Mouse (Mus musculus) intestine, embryonic 15.5 days (tissue): Measurements from ENCODE around the gene Prrt2. TPM values are rescaled to one million over a fixed set of nuclear protein-coding genes. Genes with fewer than 3 reads are reported as not detected.
A peak's percentile ranks its signal among the peaks of the same experiment; 100 is the strongest.

Experiments
- ATAC-seq: fragments of 200-750 bp; cut with Nextera tagmentation; 2 replicates; pipeline ENCODE4 v1.8.0; 2017; ENCODE audit warnings: moderate TSS enrichment, moderate library complexity
- H3K27ac ChIP-seq: fragments of 300-500 bp; sonication (generic); 2 replicates; pipeline ENCODE4 v1.5.1; 2015; ENCODE audit warnings: mild to moderate bottlenecking, inconsistent platforms
- H3K27me3 ChIP-seq: fragments of 300-500 bp; sonication (generic); replicated peaks from 2 replicates; pipeline ENCODE4 v1.6.1; 2015; ENCODE audit warnings: inconsistent platforms
- H3K36me3 ChIP-seq: fragments of 300-500 bp; sonication (generic); 2 replicates; pipeline ENCODE4 v1.6.1; 2015; ENCODE audit warnings: inconsistent platforms
- H3K4me1 ChIP-seq: fragments of 300-500 bp; sonication (generic); replicated peaks from 2 replicates; pipeline ENCODE4 v1.6.1; 2015; ENCODE audit warnings: inconsistent platforms
- H3K4me2 ChIP-seq: fragments of 300-500 bp; sonication (generic); replicated peaks from 2 replicates; pipeline ENCODE4 v1.6.1; 2015; ENCODE audit warnings: mild to moderate bottlenecking, inconsistent platforms
- H3K4me3 ChIP-seq: fragments of 300-500 bp; sonication (generic); replicated peaks from 2 replicates; pipeline ENCODE4 v1.5.1; 2015; ENCODE audit warnings: inconsistent platforms
- H3K9ac ChIP-seq: fragments of 300-500 bp; sonication (generic); 2 replicates; pipeline ENCODE4 v1.6.1; 2015; ENCODE audit warnings: inconsistent platforms
- H3K9me3 ChIP-seq: fragments of 300-500 bp; sonication (generic); 2 replicates; pipeline ENCODE4 v1.6.1; 2016; ENCODE audit warnings: inconsistent platforms
- WGBS: fragments of 180-500 bp; shearing (Covaris S2); methylation state at CpG from one replicate; pipeline ENCODE4 v1.1.7; 2015; 5-methylcytosine and 5-hydroxymethylcytosine counted together
- polyA plus RNA-seq: library from polyadenylated mRNA; unstranded; fragments of >200 nt; fragmentation: Nextera tagmentation; extraction: Ambion mirVana; gene quantifications from 2 replicates; pipeline ENCODE4 v1.2.1, GENCODE M21; 2015

The Prrt2 gene
- polyA plus RNA-seq, 1 experiment from 2014 or later, result 5.0 TPM

DNA sequence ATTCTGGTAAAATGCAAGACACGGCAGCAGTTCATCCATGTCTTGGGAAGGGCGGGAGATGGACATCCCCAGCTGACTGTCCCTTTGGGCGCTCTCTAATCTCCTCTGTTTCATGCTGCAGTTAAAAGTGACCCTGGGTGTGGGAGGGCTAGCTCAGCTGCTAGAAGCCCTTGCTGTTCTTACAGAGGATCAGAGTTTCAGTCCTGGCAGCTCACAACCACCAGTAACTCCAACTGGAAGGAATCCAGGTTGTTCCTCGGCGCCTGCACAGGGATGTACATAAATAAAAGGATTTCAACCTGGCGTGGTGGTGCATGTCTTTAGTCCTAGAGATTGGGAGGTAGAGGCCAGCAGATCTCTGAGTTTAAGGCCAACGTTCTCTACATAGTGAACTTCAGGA lies 37.9 kb downstream of the Prrt2 start:
- 77% methylated on average over 7 of the region's 7 CpGs for WGBS
- no peak overlapping the region for H3K27ac ChIP-seq

DNA sequence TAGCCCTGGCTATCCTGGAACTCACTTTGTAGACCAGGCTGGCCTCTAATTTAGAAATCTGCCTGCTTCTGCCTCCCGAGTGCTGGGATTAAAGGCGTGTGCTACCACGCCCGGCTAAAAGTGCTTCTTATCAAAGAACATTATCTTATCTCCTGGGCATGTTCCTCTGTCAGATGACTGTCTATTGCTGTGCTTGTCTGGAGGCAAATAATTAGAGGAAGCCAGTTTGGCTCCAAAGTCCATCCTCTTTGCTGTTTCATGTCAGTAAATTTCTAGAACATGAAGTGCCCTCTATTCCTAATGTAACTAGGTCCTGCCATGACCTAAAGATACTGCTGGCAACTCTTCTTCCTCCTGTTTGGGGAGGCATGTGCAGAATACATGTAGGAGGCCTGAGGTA lies 39.0 kb downstream of the Prrt2 start:
- ATAC-seq, result no peak
- WGBS, result 68% methylated on average over 4 of the region's 4 CpGs
- peaks cover 3% of the 10 kb centered on the region; the same call in 1 of the 2 replicates for H3K4me1 ChIP-seq
- H3K27me3 ChIP-seq, result no peaks in the 10 kb centered on the region
- no peak overlapping the region for H3K27ac ChIP-seq
- peaks cover 26% of the 10 kb centered on the region for H3K36me3 ChIP-seq
- H3K4me3 ChIP-seq, result no peak overlapping the region
- H3K9me3 ChIP-seq, result no peaks in the 10 kb centered on the region
- H3K9ac ChIP-seq, result no peak overlapping the region
- H3K4me2 ChIP-seq, result 0 out of 2 replicates have a peak overlapping the region, but pooled peaks have one; percentile 10

More for the DNA sequence above, 37.9 kb downstream of the Prrt2 start:
- no peak for ATAC-seq
- Histone ChIP-seq H3K4me3 (no peak overlapping the region), H3K4me1 (peaks cover 3% of the 10 kb centered on the region; the same call in 1 of the 2 replicates), H3K36me3 (peaks cover 23% of the 10 kb centered on the region), H3K9me3 (no peaks in the 10 kb centered on the region), H3K27me3 (no peaks in the 10 kb centered on the region), H3K9ac (no peak overlapping the region), H3K4me2 (no peak overlapping the region)

DNA sequence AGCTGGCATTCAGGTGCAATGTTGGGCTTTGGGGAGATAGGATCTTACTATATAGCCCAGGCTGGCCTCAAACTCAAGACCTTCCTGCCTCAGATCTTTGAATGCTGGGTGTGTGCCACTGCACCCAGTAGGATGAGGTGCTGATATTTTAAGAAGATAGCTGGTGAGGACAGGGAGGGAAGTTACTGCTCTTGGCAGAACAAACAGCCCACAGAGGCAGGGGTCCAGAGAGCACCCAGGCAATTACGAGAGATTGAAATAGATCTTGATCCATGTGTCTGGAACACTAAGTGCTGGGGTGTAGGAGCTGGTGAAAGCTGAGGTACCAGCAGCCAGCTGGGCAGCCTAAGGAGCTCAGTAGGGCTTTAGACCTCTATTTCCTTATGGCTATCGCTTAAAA lies 39.4 kb downstream of the Prrt2 start:
- no peak overlapping the region for H3K27ac ChIP-seq
- H3K27me3 ChIP-seq, result no peaks in the 10 kb centered on the region
- H3K4me2 ChIP-seq, result no peak overlapping the region
- no peak for ATAC-seq
- 93% methylated on average over 2 of the region's 2 CpGs for WGBS
- peaks cover 26% of the 10 kb centered on the region for H3K36me3 ChIP-seq
- no peak overlapping the region for H3K9ac ChIP-seq
- peaks cover 3% of the 10 kb centered on the region; the same call in 1 of the 2 replicates for H3K4me1 ChIP-seq
- no peak overlapping the region for H3K4me3 ChIP-seq
- no peaks in the 10 kb centered on the region for H3K9me3 ChIP-seq

DNA sequence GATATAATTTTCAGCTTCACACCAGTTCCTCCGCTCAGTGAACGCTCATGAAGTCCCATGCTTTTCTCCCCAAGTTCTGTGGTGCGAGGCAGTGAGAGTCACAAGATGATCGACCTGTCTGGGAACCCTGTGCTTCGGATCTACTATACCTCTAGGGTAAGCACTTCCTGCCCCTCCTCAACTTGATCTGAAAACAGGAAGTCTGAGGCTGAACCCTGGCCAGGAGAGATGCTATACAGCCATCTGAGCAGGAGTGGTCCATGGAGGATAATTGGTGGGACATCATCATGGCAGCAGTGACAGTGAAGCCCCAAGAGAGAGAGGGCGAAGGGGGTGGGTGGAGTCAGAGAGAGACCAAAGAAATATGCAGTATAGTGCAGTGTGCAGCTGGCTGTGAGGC lies 42.2 kb downstream of the Prrt2 start:
- WGBS, result 92% methylated on average over 6 of the region's 6 CpGs
- Histone ChIP-seq H3K4me2 (no peak overlapping the region), H3K4me3 (no peak overlapping the region), H3K9me3 (no peaks in the 10 kb centered on the region), H3K4me1 (peaks cover 8% of the 10 kb centered on the region), H3K27me3 (no peaks in the 10 kb centered on the region), H3K36me3 (peaks cover 26% of the 10 kb centered on the region), H3K9ac (no peak overlapping the region), H3K27ac (no peak overlapping the region)
- no peak for ATAC-seq

DNA sequence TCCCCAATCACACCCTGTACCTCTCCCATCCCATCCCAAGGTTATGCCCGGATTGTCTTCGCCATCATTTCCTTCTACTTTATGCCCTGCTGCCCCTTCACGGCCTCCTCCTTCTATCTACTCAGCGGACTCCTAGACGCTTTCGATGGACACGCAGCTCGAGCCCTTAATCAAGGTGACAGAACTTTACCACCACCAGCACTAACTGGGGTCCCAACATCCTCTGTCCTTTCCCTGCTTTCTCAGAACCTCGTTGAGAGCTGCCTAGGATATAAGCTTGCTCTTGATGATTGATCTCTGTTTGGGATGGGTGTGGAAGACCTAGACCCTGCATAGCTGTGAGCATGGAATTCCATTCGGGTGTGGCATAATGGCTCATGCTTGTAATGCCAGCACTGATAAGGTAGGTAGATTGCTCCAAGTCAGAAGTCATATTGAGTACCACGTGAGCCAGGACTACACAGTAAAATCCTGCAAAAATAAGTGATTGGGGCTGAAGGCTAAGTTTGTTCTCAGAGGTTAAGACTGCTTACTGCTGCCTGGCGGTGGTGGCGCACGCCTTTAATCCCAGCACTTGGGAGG lies 44.0 kb downstream of the Prrt2 start:
- ATAC-seq, result peak; percentile 67
- 20% methylated on average over 14 of the region's 14 CpGs for WGBS
- Histone ChIP-seq H3K36me3 (peaks cover 26% of the 10 kb centered on the region), H3K9me3 (no peaks in the 10 kb centered on the region), H3K27me3 (no peaks in the 10 kb centered on the region), H3K4me3 (peak overlapping the region; percentile 73), H3K27ac (peak overlapping the region; percentile 96), H3K9ac (peak overlapping the region; percentile 89), H3K4me2 (peak overlapping the region; percentile 72), H3K4me1 (peaks cover 6% of the 10 kb centered on the region)

DNA sequence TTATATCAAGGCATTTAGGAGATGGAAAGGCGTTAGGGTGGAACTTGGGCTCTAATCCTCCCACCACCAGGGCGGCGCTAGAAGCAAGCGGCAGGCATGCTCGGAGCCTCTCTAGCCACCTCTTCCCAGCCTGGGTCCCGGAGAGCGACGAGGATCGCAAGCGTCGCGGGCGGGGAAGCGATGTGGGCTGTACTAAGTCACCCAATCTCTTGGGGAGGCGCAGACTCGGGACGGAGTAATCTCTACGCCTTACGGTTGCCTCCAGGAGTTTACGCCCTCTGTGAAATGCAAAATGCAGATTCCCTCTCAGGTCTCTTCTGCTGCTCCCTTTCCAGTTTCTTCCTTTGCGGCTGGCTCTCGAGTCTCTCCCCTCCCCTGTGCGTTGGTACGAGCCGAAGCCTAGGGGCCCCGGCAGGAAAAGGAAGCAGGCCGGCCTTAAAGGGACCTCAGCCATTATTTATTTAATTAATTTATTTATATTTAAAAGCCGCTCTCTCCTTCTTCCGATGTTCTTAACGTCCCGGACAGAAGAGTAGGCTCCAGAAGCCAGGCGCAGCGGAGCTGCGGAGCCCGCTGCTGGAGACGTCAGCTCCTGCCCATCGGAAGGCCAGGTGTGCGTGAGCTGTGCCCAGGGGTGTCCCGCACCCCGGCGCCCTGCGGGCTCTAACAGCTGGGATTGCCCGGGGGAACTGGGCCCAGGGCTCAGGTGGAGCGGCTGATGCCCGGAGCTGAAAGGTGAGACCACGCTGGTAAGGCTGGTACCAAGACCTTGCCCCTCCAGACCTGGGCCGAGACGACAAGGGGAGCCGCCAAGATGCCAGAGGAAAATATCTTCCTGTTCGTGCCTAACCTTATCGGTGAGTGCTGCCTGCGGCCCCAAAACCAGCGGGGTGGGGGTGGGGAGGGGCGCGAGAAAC lies 44.8 kb downstream of the Prrt2 start, which contains the start of gene Cdiptos:
Gene Cdiptos (minus strand): TSS at position 149 of the 917 bp plus-strand sequence.
- under 1% methylated on average over 55 of the region's 55 CpGs for WGBS
- Histone ChIP-seq H3K9me3 (no peaks in the 10 kb centered on the region), H3K27me3 (no peaks in the 10 kb centered on the region), H3K36me3 (peaks cover 21% of the 10 kb centered on the region), H3K27ac (peak within 1 kb of the TSS; percentile 96), H3K4me3 (peak within 1 kb of the TSS; percentile 73), H3K4me2 (peak within 1 kb of the TSS; percentile 72), H3K9ac (peak within 1 kb of the TSS; percentile 89), H3K4me1 (peaks cover 6% of the 10 kb centered on the region)
- peak; percentile 94 for ATAC-seq

DNA sequence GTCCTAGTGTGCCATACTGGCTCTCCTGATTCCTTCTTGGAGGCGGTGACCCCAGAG lies 45.3 kb downstream of the Prrt2 start, which contains the start of gene Cdipt:
Gene Cdipt (plus strand): TSS at position 22 of the 57 bp plus-strand sequence.
- Histone ChIP-seq H3K9ac (peak within 1 kb of the TSS; percentile 89), H3K27me3 (no peaks in the 10 kb centered on the region), H3K9me3 (no peaks in the 10 kb centered on the region), H3K4me3 (peak within 1 kb of the TSS; percentile 73), H3K27ac (peak within 1 kb of the TSS; percentile 96), H3K4me2 (peak within 1 kb of the TSS; percentile 72), H3K4me1 (peaks cover 6% of the 10 kb centered on the region), H3K36me3 (peaks cover 18% of the 10 kb centered on the region)
- WGBS, result 5% methylated on average over 1 of the region's 1 CpGs
- no peak for ATAC-seq

DNA sequence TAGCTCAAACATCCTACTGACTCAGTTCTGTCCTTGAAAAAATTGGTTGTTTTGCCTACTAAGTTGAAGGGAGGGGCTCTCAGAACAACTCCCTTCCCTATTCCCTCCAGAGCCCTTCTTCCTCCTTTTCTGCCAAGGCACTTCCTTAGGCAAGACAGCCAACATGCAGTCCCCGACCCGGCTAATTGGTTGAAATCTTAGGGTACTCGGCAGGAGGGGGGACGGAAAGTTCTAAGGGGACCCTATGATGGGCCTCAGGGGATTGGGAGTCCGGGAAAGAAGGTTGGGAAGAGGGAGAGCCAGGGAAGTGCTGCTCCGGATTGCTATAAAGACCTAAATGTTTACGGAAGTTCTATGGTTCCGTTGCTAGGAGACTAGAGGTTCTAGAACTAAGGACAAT lies 45.5 kb downstream of the Prrt2 start:
- peak overlapping the region; percentile 73 for H3K4me3 ChIP-seq
- H3K9me3 ChIP-seq, result no peaks in the 10 kb centered on the region
- peaks cover 18% of the 10 kb centered on the region for H3K36me3 ChIP-seq
- H3K4me1 ChIP-seq, result peaks cover 6% of the 10 kb centered on the region
- 14% methylated on average over 8 of the region's 8 CpGs for WGBS
- H3K4me2 ChIP-seq, result peak overlapping the region; percentile 72
- H3K9ac ChIP-seq, result 0 out of 2 replicates have a peak overlapping the region, but pooled peaks have one; percentile 89
- peak; percentile 21; the same call in 1 of the 2 replicates for ATAC-seq
- H3K27me3 ChIP-seq, result no peaks in the 10 kb centered on the region
- peak overlapping the region; percentile 96; the same call in 1 of the 2 replicates for H3K27ac ChIP-seq

Other genes starting within 250 kb of the Prrt2 start
- gene Ypel3, start 244.3 kb downstream of the Prrt2 start, polyA plus RNA-seq, result 66.9 and 71.2 TPM in 2 replicates
- 0.34 and 0.43 TPM in 2 replicates for gene Tbx6, start 239.7 kb downstream of the Prrt2 start, polyA plus RNA-seq
- 248 and 256 TPM in 2 replicates for gene Ppp4c, start 228.7 kb downstream of the Prrt2 start, polyA plus RNA-seq
- 1.2 and 1.5 TPM in 2 replicates for gene Fam57b, start 223.5 kb downstream of the Prrt2 start, polyA plus RNA-seq
- not detected in 2 replicates for gene 4930451I11Rik, start 189.6 kb downstream of the Prrt2 start, polyA plus RNA-seq
- gene Doc2a, start 173.8 kb downstream of the Prrt2 start, polyA plus RNA-seq, result 0.75 and 1.0 TPM in 2 replicates
- gene Hirip3, start 159.2 kb downstream of the Prrt2 start, polyA plus RNA-seq, result 23.2 and 25.1 TPM in 2 replicates
- gene Ino80e, start 158.8 kb downstream of the Prrt2 start, polyA plus RNA-seq, result 59.1 and 65.9 TPM in 2 replicates
- 30.8 and 31.9 TPM in 2 replicates for gene Taok2, start 136.5 kb downstream of the Prrt2 start, polyA plus RNA-seq
- gene Tmem219, start 98.3 kb downstream of the Prrt2 start, polyA plus RNA-seq, result 27.8 and 33.3 TPM in 2 replicates
- gene Kctd13, start 92.3 kb downstream of the Prrt2 start, polyA plus RNA-seq, result 13.6 and 13.9 TPM in 2 replicates
- 0.32 and 0.46 TPM in 2 replicates for gene Asphd1, start 71.6 kb downstream of the Prrt2 start, polyA plus RNA-seq
- gene Sez6l2, start 70.6 kb downstream of the Prrt2 start, polyA plus RNA-seq, result 2.4 and 2.9 TPM in 2 replicates
- gene Cdipt, start 45.3 kb downstream of the Prrt2 start, polyA plus RNA-seq, result 123 and 136 TPM in 2 replicates
- 0.98 and 2.3 TPM in 2 replicates for gene Cdiptos, start 45.1 kb downstream of the Prrt2 start, polyA plus RNA-seq
- 58.3 and 59.2 TPM in 2 replicates for gene Mvp, start 6.6 kb downstream of the Prrt2 start, polyA plus RNA-seq
- 0.43 and 1.5 TPM in 2 replicates for gene Pagr1b, start 4.7 kb downstream of the Prrt2 start, polyA plus RNA-seq
- 48.4 and 52.6 TPM in 2 replicates for gene Pagr1a, start 3.9 kb downstream of the Prrt2 start, polyA plus RNA-seq
- 41.5 and 51.1 TPM in 2 replicates for gene Gm42742, start 114 bp downstream of the Prrt2 start, polyA plus RNA-seq
- 66.6 and 68.8 TPM in 2 replicates for gene Maz, start 5.8 kb upstream of the Prrt2 start, polyA plus RNA-seq
- gene Kif22, start 21.3 kb upstream of the Prrt2 start, polyA plus RNA-seq, result 101 and 107 TPM in 2 replicates
- 7.6 and 28.5 TPM in 2 replicates for gene Zg16, start 66.1 kb upstream of the Prrt2 start, polyA plus RNA-seq
- gene AI467606, start 70.1 kb upstream of the Prrt2 start, polyA plus RNA-seq, result 4.4 TPM in 2 replicates
- gene Qprt, start 101.0 kb upstream of the Prrt2 start, polyA plus RNA-seq, result 5.3 and 6.1 TPM in 2 replicates
- 0.18 and 0.36 TPM in 2 replicates for gene Spn, start 116.6 kb upstream of the Prrt2 start, polyA plus RNA-seq
- gene Cd2bp2, start 174.8 kb upstream of the Prrt2 start, polyA plus RNA-seq, result 43.4 and 46.7 TPM in 2 replicates
- gene Tbc1d10b, start 187.3 kb upstream of the Prrt2 start, polyA plus RNA-seq, result 23.2 and 23.6 TPM in 2 replicates
- gene Mylpf, start 187.7 kb upstream of the Prrt2 start, polyA plus RNA-seq, result 15.4 and 21.1 TPM in 2 replicates
- gene Zfp553, start 211.8 kb upstream of the Prrt2 start, polyA plus RNA-seq, result 24.7 and 27.5 TPM in 2 replicates
- gene Sept1, start 211.9 kb upstream of the Prrt2 start, polyA plus RNA-seq, result 13.8 and 16.0 TPM in 2 replicates
- gene Zfp771, start 223.1 kb upstream of the Prrt2 start, polyA plus RNA-seq, result 41.0 and 44.5 TPM in 2 replicates
- gene Dctpp1, start 239.5 kb upstream of the Prrt2 start, polyA plus RNA-seq, result 216 and 219 TPM in 2 replicates